Mouse (Mus musculus) bone marrow, adult 2 months (tissue): ENCODE measurements around the gene Rbl1.

Experiments
- CTCF ChIP-seq: fragments of 200-500 bp; IDR thresholded peaks from 2 replicates; pipeline ENCODE4 v1.5.1; 2011; ENCODE audit warnings: low read length, control low read depth; ENCODE audit not compliant: control insufficient read depth, insufficient read depth
- POLR2A ChIP-seq: fragments of 200-500 bp; IDR thresholded peaks from 2 replicates; pipeline ENCODE4 v1.6.1; 2011; ENCODE audit warnings: low read depth, mild to moderate bottlenecking, control low read depth, low read length, borderline replicate concordance; ENCODE audit not compliant: control insufficient read depth

DNA sequence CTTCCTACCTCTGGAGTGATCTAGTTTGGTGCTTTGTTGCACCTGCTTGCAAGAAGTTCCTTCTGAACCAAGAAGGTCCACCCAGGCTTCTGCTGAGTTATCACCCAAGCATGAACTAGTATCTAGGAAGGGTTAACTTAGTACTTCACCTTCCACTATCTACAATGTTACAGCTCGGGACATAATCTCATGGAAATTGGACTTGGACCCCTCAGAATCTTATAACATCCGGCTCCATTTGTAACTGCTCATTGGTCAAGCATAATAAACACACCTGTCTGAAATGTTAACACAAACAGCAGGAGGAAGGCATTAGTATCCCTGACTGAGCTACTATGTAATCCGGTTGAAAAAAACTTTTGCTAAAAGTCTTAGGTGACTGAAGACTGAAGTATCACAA lies 77.0 kb downstream of the Rbl1 start:
- TF ChIP-seq CTCF (no peak), POLR2A (no peak)
